Mouse (Mus musculus): ENCODE measurements around the gene Six6. TPM values are rescaled to one million over a fixed set of nuclear protein-coding genes. Genes with fewer than 3 reads are reported as not detected.
A peak's percentile ranks its signal among the peaks of the same experiment; 100 is the strongest.

Six6 gene
- not detected in 2 replicates for polyA plus RNA-seq (2015; fragmentation: Nextera tagmentation; extraction: Ambion mirVana)

DNA sequence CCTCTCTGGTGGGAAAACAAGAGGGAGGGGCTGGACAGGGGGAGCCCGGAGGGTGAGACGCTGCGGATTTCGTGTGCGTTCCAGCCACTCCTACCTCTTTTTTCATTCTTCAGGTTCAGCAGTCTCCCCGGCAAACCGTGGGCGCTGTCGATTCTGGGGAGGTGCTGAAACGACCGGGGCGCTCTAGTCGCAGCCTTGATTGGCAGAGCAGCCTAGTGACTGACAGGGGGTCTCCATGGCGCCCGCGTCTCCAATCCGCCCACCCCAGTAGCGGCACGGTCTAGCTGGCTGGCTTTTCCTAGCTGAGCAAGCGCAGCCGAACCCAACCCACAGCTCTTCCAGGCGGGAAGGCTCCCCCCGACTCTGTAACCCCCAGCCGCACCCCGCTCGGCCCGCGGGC, at the start of gene Six6:
Gene Six6 (plus strand): TSS at position 277 of the 400 bp plus-strand sequence.
- no peak for ATAC-seq (ENCODE audit: low read depth)
- WGBS (ENCODE audit: insufficient replicate concordance), result under 1% methylated on average over 28 of the region's 28 CpGs
- no peak within 1 kb of the TSS for H3K4me3 ChIP-seq (ENCODE audit: low read depth, low read length)
- no peaks in the 10 kb centered on the region for H3K36me3 ChIP-seq (ENCODE audit: control insufficient read depth, insufficient read depth)
- H3K9ac ChIP-seq (ENCODE audit: low read depth, low read length), result no peak within 1 kb of the TSS
- no peaks in the 10 kb centered on the region for H3K4me1 ChIP-seq (ENCODE audit: control insufficient read depth, low read depth, low read length)
- no peak within 1 kb of the TSS for H3K4me2 ChIP-seq (ENCODE audit: low read depth, low read length)
- H3K9me3 ChIP-seq (replicated peaks; ENCODE audit: control insufficient read depth, low read length), result no peaks in the 10 kb centered on the region
- peaks cover 88% of the 10 kb centered on the region for H3K27me3 ChIP-seq (ENCODE audit: control insufficient read depth, insufficient read depth, low read depth, low read length)
- no peak within 1 kb of the TSS for H3K27ac ChIP-seq (ENCODE audit: low read length)

DNA sequence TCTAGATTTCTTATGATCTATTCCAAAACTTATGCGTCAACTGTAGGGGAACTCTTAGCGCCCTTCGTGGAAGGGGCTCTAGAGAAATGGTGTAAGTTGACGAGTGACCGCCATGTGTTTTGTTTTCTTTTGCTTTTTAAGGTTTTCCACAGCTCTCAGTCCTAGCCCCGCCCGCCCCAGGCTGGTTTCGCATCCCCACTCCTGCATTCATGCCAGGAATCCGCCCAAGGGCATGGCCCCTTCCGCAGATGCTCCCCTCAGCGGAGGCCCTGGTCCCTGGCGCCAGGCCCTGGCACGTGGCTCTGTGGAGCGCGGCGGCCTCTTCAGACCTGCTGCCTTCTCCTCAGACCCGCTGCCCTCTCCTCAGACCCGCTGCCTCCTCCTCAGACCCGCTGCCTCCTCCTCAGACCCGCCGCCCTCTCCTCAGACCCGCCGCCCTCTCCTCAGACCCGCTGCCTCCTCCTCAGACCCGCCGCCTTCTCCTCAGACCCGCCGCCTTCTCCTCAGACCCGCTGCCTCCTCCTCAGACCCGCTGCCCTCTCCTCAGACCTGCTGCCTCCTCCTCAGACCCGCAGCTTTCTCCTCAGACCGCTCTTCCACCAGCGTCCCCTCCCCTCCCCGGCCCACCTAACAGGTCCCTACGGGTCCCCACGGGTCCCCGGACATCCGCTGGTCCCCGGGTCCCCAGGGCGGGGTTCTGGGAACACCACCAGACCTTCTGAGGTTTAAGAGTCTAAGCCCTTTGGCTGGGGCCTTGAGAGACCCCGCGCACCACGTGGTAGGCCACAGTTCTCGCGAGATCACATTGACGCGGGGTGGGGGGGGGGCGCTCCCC, 22.3 kb upstream of the Six6 start:
- peak overlapping the region; percentile 34; the same call in 1 of the 2 replicates for H3K4me2 ChIP-seq (ENCODE audit: low read depth, low read length)
- no peak overlapping the region for H3K9ac ChIP-seq (ENCODE audit: low read depth, low read length)
- H3K27me3 ChIP-seq (ENCODE audit: control insufficient read depth, insufficient read depth, low read depth, low read length), result no peaks in the 10 kb centered on the region; the same call in none of the 2 replicates
- H3K9me3 ChIP-seq (replicated peaks; ENCODE audit: control insufficient read depth, low read length), result no peaks in the 10 kb centered on the region
- H3K4me3 ChIP-seq (ENCODE audit: low read depth, low read length), result no peak overlapping the region
- ATAC-seq (ENCODE audit: low read depth), result no peak
- 19% methylated on average over 46 of the region's 48 CpGs for WGBS (ENCODE audit: insufficient replicate concordance)
- no peaks in the 10 kb centered on the region for H3K36me3 ChIP-seq (ENCODE audit: control insufficient read depth, insufficient read depth)
- H3K4me1 ChIP-seq (ENCODE audit: control insufficient read depth, low read depth, low read length), result no peaks in the 10 kb centered on the region
- no peak overlapping the region for H3K27ac ChIP-seq (ENCODE audit: low read length)

- peaks cover 60% of the 10 kb centered on the region for H3K27me3 ChIP-seq (ENCODE audit: control insufficient read depth, insufficient read depth, low read depth, low read length)
- 32% methylated on average over 8 of the region's 8 CpGs for WGBS (ENCODE audit: insufficient replicate concordance)
Observed at GRCm38 (mm10) chr12:72936751-72937150, 2.9 kb upstream of the Six6 start.

GRCm38 (mm10) chr12:72937537-72938120, 2.1 kb upstream of the Six6 start:
- Histone ChIP-seq H3K9me3 (replicated peaks; ENCODE audit: control insufficient read depth, low read length) (no peaks in the 10 kb centered on the region), H3K27ac (ENCODE audit: low read length) (no peak overlapping the region), H3K36me3 (ENCODE audit: control insufficient read depth, insufficient read depth) (no peaks in the 10 kb centered on the region), H3K4me2 (ENCODE audit: low read depth, low read length) (no peak overlapping the region), H3K9ac (ENCODE audit: low read depth, low read length) (no peak overlapping the region), H3K4me1 (ENCODE audit: control insufficient read depth, low read depth, low read length) (no peaks in the 10 kb centered on the region), H3K27me3 (ENCODE audit: control insufficient read depth, insufficient read depth, low read depth, low read length) (peaks cover 69% of the 10 kb centered on the region), H3K4me3 (ENCODE audit: low read depth, low read length) (no peak overlapping the region)
- 7% methylated on average over 19 of the region's 19 CpGs for WGBS (ENCODE audit: insufficient replicate concordance)
- no peak for ATAC-seq (ENCODE audit: low read depth)

More at GRCm38 (mm10) chr12:72936751-72937150, 2.9 kb upstream of the Six6 start:
- Histone ChIP-seq H3K9ac (ENCODE audit: low read depth, low read length) (no peak overlapping the region), H3K4me1 (ENCODE audit: control insufficient read depth, low read depth, low read length) (no peaks in the 10 kb centered on the region), H3K4me3 (ENCODE audit: low read depth, low read length) (no peak overlapping the region), H3K4me2 (ENCODE audit: low read depth, low read length) (no peak overlapping the region), H3K27ac (ENCODE audit: low read length) (no peak overlapping the region), H3K36me3 (ENCODE audit: control insufficient read depth, insufficient read depth) (no peaks in the 10 kb centered on the region), H3K9me3 (replicated peaks; ENCODE audit: control insufficient read depth, low read length) (no peaks in the 10 kb centered on the region)
- no peak for ATAC-seq (ENCODE audit: low read depth)

GRCm38 (mm10) chr12:72938176-72938575, 1.5 kb upstream of the Six6 start:
- H3K9me3 ChIP-seq (replicated peaks; ENCODE audit: control insufficient read depth, low read length), result no peaks in the 10 kb centered on the region
- H3K9ac ChIP-seq (ENCODE audit: low read depth, low read length), result no peak overlapping the region
- H3K36me3 ChIP-seq (ENCODE audit: control insufficient read depth, insufficient read depth), result no peaks in the 10 kb centered on the region
- no peak overlapping the region for H3K4me3 ChIP-seq (ENCODE audit: low read depth, low read length)
- no peak for ATAC-seq (ENCODE audit: low read depth)
- no peaks in the 10 kb centered on the region for H3K4me1 ChIP-seq (ENCODE audit: control insufficient read depth, low read depth, low read length)
- H3K27ac ChIP-seq (ENCODE audit: low read length), result no peak overlapping the region
- WGBS (ENCODE audit: insufficient replicate concordance), result 4% methylated on average over 11 of the region's 13 CpGs
- H3K4me2 ChIP-seq (ENCODE audit: low read depth, low read length), result no peak overlapping the region
- peaks cover 74% of the 10 kb centered on the region for H3K27me3 ChIP-seq (ENCODE audit: control insufficient read depth, insufficient read depth, low read depth, low read length)

DNA sequence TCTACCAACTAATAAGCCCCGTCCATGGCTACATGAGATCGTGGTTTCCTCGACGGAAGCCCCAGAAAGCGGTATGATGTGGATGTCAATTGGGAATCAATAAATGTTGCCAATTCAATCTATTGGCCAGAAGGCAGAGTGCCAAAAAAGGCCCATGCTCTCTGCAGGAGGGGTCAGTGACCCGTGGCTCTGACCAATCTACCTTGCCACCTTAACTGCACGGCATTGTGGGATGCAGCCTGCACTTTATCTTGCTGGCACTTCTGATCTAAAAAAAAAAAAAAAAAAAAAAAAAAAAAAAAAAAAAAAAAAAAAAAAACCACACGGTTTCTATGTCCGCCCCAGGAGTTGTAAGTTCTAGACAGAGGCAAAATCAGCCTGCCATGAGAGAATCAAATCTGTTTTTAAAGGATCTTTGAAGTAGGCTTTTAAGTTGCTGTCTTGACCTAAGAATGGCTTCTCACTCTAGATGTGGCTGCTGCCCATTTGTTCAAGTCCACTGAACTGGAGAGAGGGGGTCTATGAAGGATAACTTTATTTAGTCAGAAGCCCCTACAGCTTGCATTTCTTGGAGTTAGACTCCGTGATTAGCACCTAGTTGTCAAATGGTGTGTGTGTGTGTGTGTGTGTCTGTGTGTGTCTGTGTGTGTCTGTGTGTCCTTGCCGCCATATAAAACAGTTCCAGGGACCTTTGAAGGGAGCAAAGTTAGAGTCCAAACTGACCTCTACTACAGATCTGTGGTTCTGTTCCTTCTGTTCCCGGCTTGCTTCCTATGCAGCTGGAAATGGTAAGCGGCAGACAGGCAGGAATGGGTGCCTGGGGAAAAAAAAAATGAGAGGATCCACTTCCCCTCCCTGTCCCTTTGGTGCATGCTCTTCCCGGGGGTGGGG, 847 bp upstream of the Six6 start:
- no peak overlapping the region for H3K4me2 ChIP-seq (ENCODE audit: low read depth, low read length)
- H3K36me3 ChIP-seq (ENCODE audit: control insufficient read depth, insufficient read depth), result no peaks in the 10 kb centered on the region
- 6% methylated on average over 14 of the region's 14 CpGs for WGBS (ENCODE audit: insufficient replicate concordance)
- no peak for ATAC-seq (ENCODE audit: low read depth)
- H3K9ac ChIP-seq (ENCODE audit: low read depth, low read length), result no peak overlapping the region
- peaks cover 81% of the 10 kb centered on the region for H3K27me3 ChIP-seq (ENCODE audit: control insufficient read depth, insufficient read depth, low read depth, low read length)
- H3K4me3 ChIP-seq (ENCODE audit: low read depth, low read length), result no peak overlapping the region
- H3K27ac ChIP-seq (ENCODE audit: low read length), result no peak overlapping the region
- H3K4me1 ChIP-seq (ENCODE audit: control insufficient read depth, low read depth, low read length), result no peaks in the 10 kb centered on the region
- no peaks in the 10 kb centered on the region for H3K9me3 ChIP-seq (replicated peaks; ENCODE audit: control insufficient read depth, low read length)

DNA sequence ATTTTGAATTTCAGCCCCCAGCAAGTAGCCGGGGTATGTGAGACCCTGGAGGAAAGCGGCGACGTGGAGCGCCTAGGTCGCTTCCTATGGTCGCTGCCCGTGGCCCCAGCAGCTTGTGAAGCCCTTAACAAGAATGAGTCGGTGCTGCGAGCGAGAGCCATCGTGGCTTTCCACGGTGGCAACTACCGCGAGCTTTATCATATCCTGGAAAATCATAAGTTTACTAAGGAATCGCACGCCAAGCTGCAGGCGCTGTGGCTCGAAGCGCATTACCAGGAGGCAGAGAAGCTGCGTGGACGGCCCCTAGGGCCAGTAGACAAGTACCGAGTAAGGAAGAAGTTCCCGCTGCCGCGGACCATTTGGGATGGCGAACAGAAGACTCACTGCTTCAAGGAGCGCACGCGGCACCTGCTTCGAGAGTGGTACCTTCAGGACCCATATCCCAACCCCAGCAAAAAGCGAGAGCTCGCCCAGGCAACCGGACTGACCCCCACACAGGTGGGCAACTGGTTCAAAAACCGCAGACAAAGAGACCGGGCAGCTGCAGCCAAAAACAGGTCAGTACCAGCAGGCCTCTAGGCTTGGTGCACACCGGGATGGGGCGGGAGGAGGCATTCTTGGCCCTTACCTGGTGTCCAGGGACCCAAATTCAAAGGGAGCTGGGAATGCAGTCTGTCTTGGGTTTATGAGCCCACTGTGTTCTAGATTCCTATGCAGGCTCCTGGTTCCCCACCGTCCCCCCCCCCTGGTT, 554 bp downstream of the Six6 start, which contains the start of gene 4930447C04Rik:
Gene 4930447C04Rik (minus strand): TSS at position 704 of the 751 bp plus-strand sequence.
- no peak within 1 kb of the TSS for H3K4me3 ChIP-seq (ENCODE audit: low read depth, low read length)
- H3K27ac ChIP-seq (ENCODE audit: low read length), result no peak within 1 kb of the TSS
- H3K4me2 ChIP-seq (ENCODE audit: low read depth, low read length), result no peak within 1 kb of the TSS
- no peak within 1 kb of the TSS for H3K9ac ChIP-seq (ENCODE audit: low read depth, low read length)
- 2% methylated on average over 39 of the region's 39 CpGs for WGBS (ENCODE audit: insufficient replicate concordance)
- peaks cover 95% of the 10 kb centered on the region for H3K27me3 ChIP-seq (ENCODE audit: control insufficient read depth, insufficient read depth, low read depth, low read length)
- ATAC-seq (ENCODE audit: low read depth), result no peak
- H3K9me3 ChIP-seq (replicated peaks; ENCODE audit: control insufficient read depth, low read length), result no peaks in the 10 kb centered on the region
- H3K4me1 ChIP-seq (ENCODE audit: control insufficient read depth, low read depth, low read length), result no peaks in the 10 kb centered on the region
- H3K36me3 ChIP-seq (ENCODE audit: control insufficient read depth, insufficient read depth), result no peaks in the 10 kb centered on the region

DNA sequence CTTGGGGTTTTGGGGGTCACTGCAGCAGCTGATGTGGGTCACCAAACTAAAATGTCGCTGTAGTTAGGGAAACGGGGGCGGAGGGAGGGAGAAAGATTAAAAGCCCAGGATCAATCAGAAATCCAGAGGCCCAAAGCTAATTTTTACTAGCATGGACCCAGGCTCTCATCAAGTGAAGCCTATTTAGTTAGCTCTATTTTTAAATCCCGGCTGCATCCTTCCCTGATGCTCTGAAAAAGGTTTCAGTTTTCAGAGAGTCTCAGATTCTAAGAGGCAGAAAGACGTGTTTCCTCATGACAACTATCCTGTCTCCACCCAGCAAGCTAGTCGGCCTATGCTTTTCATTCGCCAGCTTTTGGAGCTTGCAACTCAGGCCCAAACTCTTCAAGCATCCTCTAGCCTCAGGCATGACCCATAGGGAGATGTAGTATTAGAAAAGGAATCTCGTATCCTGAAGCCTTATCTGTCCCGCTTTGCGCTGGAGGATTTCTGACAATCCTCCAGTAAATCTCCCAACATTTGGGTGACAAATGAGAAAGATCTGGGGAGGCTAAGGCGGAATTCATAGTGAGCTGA, 1.2 kb downstream of the Six6 start:
- WGBS (ENCODE audit: insufficient replicate concordance), result 1% methylated on average over 11 of the region's 11 CpGs
- peaks cover 97% of the 10 kb centered on the region for H3K27me3 ChIP-seq (ENCODE audit: control insufficient read depth, insufficient read depth, low read depth, low read length)
- H3K27ac ChIP-seq (ENCODE audit: low read length), result no peak overlapping the region
- no peak overlapping the region for H3K4me3 ChIP-seq (ENCODE audit: low read depth, low read length)
- no peak overlapping the region for H3K9ac ChIP-seq (ENCODE audit: low read depth, low read length)
- no peaks in the 10 kb centered on the region for H3K36me3 ChIP-seq (ENCODE audit: control insufficient read depth, insufficient read depth)
- no peak overlapping the region for H3K4me2 ChIP-seq (ENCODE audit: low read depth, low read length)
- no peaks in the 10 kb centered on the region; the same call in 1 of the 2 replicates for H3K4me1 ChIP-seq (ENCODE audit: control insufficient read depth, low read depth, low read length)
- ATAC-seq (ENCODE audit: low read depth), result no peak
- H3K9me3 ChIP-seq (replicated peaks; ENCODE audit: control insufficient read depth, low read length), result no peaks in the 10 kb centered on the region

Measured in liver, embryonic 16.5 days (tissue).